Mouse (Mus musculus) liver, embryonic 16.5 days (tissue): ENCODE results near the gene Pou2af1. TPM values are rescaled to one million over a fixed set of nuclear protein-coding genes. Genes with fewer than 3 reads are reported as not detected.

Experiments used
- ATAC-seq: fragments of 200-750 bp; cut with Nextera tagmentation; 2 replicates; pipeline ENCODE4 v1.8.0; 2017; ENCODE audit warnings: low read depth, mild to moderate bottlenecking, moderate number of reproducible peaks, moderate library complexity
- H3K27ac ChIP-seq: fragments of 300-500 bp; sonication (generic); 2 replicates; pipeline ENCODE4 v1.5.1; 2014; ENCODE audit warnings: mild to moderate bottlenecking, low read length
- H3K27me3 ChIP-seq: fragments of 300-500 bp; sonication (generic); 2 replicates; pipeline ENCODE4 v1.6.1; 2014; ENCODE audit warnings: low read depth, low read length, mixed read lengths; ENCODE audit not compliant: control insufficient read depth, insufficient read depth
- H3K36me3 ChIP-seq: fragments of 300-500 bp; sonication (generic); 2 replicates; pipeline ENCODE4 v1.6.1; 2014; ENCODE audit warnings: mild to moderate bottlenecking; ENCODE audit not compliant: control insufficient read depth, insufficient read depth
- H3K4me1 ChIP-seq: fragments of 300-500 bp; sonication (generic); 2 replicates; pipeline ENCODE4 v1.6.1; 2014; ENCODE audit warnings: low read depth, low read length, mixed read lengths; ENCODE audit not compliant: control insufficient read depth
- H3K4me2 ChIP-seq: fragments of 300-500 bp; sonication (generic); 2 replicates; pipeline ENCODE4 v1.6.1; 2014; ENCODE audit warnings: low read depth, low read length, mixed read lengths
- H3K4me3 ChIP-seq: fragments of 300-500 bp; sonication (generic); 2 replicates; pipeline ENCODE4 v1.5.1; 2014; ENCODE audit warnings: low read depth, mild to moderate bottlenecking, low read length
- H3K9ac ChIP-seq: fragments of 300-500 bp; sonication (generic); 2 replicates; pipeline ENCODE4 v1.6.1; 2014; ENCODE audit warnings: low read depth, low read length
- H3K9me3 ChIP-seq: fragments of 300-500 bp; sonication (generic); replicated peaks from 2 replicates; pipeline ENCODE4 v1.6.1; 2016; ENCODE audit warnings: low read length; ENCODE audit not compliant: control insufficient read depth
- WGBS: fragments of 180-500 bp; shearing (Covaris S2); extraction: QIAGEN DNeasy Blood & Tissue Kit; methylation state at CpG from one replicate; pipeline ENCODE4 v1.1.7; 2014; ENCODE audit not compliant: insufficient replicate concordance; 5-methylcytosine and 5-hydroxymethylcytosine counted together
- polyA plus RNA-seq: library from polyadenylated mRNA; unstranded; fragments of >200 nt; fragmentation: Nextera tagmentation; extraction: Ambion mirVana; gene quantifications from 2 replicates; pipeline ENCODE4 v1.2.1, GENCODE M21; 2015

Pou2af1 gene
- 2.5 and 2.7 TPM in 2 replicates for polyA plus RNA-seq

- no peak within 1 kb of the TSS for H3K9ac ChIP-seq
- H3K27ac ChIP-seq = peak within 1 kb of the TSS; percentile 50; the same call in 1 of the 2 replicates
- no peaks in the 10 kb centered on the region for H3K9me3 ChIP-seq
- 68% methylated on average over 20 of the region's 20 CpGs for WGBS
- H3K36me3 ChIP-seq = no peaks in the 10 kb centered on the region
- no peaks in the 10 kb centered on the region for H3K27me3 ChIP-seq
- no peaks in the 10 kb centered on the region for H3K4me1 ChIP-seq
- no peak for ATAC-seq
- H3K4me3 ChIP-seq = no peak within 1 kb of the TSS
- no peak within 1 kb of the TSS for H3K4me2 ChIP-seq
Measured at GRCm38 (mm10) chr9:51213023-51213728, at the start of gene Pou2af1. Pou2af1 (plus strand) TSS chr9:51213708.

GRCm38 (mm10) chr9:51163989-51164388, 49.5 kb upstream of the Pou2af1 start:
- H3K27me3 ChIP-seq = 0 out of 2 replicates have a peak, but pooled peaks cover 2% of the 10 kb centered on the region
- H3K9me3 ChIP-seq = no peaks in the 10 kb centered on the region
- no peaks in the 10 kb centered on the region for H3K36me3 ChIP-seq
- no peak overlapping the region for H3K9ac ChIP-seq
- WGBS = 69% methylated on average over 5 of the region's 5 CpGs
- ATAC-seq = no peak
- no peaks in the 10 kb centered on the region for H3K4me1 ChIP-seq
- no peak overlapping the region for H3K27ac ChIP-seq
- H3K4me3 ChIP-seq = no peak overlapping the region
- H3K4me2 ChIP-seq = no peak overlapping the region

DNA sequence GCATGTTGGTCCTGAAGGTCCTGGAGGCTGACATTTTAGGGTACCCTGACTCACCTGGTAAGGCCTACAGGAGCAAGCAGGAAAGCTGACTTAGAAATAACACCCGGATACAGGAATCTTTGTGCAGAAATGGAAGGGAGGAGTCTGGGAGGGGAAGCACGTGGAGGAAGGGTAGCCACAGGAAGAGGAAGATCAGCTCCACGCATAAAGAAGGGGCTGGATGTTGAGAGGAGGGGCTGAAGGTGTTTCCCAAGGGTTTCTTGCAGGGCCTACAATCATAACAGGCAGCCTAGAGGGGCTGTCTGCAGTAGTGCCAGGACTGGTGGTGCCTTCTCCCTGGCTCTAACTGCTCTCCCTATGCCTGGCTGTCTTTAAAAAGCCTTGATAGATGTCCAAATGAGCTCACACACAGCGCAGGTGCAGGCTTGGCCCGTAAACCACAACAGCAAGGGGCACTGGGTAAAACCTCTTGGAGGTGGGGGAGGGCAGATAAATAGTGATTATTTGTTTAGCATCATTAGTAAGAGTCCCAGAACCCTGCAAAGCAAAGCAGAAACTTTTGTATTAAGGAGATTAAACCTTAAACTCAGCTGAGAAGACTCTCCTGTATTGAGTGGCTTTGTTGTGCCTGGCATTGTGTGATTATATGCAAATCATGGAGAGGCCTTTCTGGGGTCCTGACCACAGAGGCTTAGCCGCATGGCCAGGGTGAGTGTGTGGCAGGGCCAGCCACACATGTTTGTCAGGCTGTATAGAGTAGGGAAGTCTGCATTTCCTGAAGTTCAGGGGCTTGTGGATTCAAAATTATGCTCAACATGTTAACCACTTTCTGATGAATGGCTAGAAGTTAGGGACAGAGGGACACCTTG, 48.0 kb upstream of the Pou2af1 start, which contains the start of gene Gm32742:
TSS of gene Gm32742 (minus strand) at position 206 of the 869 bp plus-strand sequence.
- Histone ChIP-seq H3K4me1 (no peaks in the 10 kb centered on the region), H3K4me3 (no peak within 1 kb of the TSS), H3K4me2 (no peak within 1 kb of the TSS), H3K27me3 (no peaks in the 10 kb centered on the region), H3K36me3 (no peaks in the 10 kb centered on the region), H3K27ac (no peak within 1 kb of the TSS), H3K9me3 (no peaks in the 10 kb centered on the region), H3K9ac (no peak within 1 kb of the TSS)
- WGBS = 16% methylated on average over 6 of the region's 6 CpGs
- no peak for ATAC-seq

GRCm38 (mm10) chr9:51167954-51168353, 45.6 kb upstream of the Pou2af1 start:
- H3K4me3 ChIP-seq = no peak overlapping the region
- no peak overlapping the region for H3K4me2 ChIP-seq
- no peak overlapping the region for H3K27ac ChIP-seq
- 44% methylated on average over 11 of the region's 11 CpGs for WGBS
- no peak overlapping the region for H3K9ac ChIP-seq
- no peaks in the 10 kb centered on the region for H3K9me3 ChIP-seq
- no peak for ATAC-seq
- H3K4me1 ChIP-seq = no peaks in the 10 kb centered on the region
- H3K27me3 ChIP-seq = no peaks in the 10 kb centered on the region
- H3K36me3 ChIP-seq = no peaks in the 10 kb centered on the region

- H3K27ac ChIP-seq = no peak overlapping the region
- H3K9me3 ChIP-seq = no peaks in the 10 kb centered on the region
- H3K4me3 ChIP-seq = no peak overlapping the region
- H3K9ac ChIP-seq = no peak overlapping the region
- H3K36me3 ChIP-seq = no peaks in the 10 kb centered on the region
- no peak for ATAC-seq
- 55% methylated on average over 5 of the region's 5 CpGs for WGBS
- H3K4me2 ChIP-seq = no peak overlapping the region
- H3K27me3 ChIP-seq = no peaks in the 10 kb centered on the region
- no peaks in the 10 kb centered on the region for H3K4me1 ChIP-seq
Measured at GRCm38 (mm10) chr9:51168698-51169097, 44.8 kb upstream of the Pou2af1 start.

GRCm38 (mm10) chr9:51169133-51169532, 44.4 kb upstream of the Pou2af1 start:
- no peak overlapping the region for H3K4me2 ChIP-seq
- no peaks in the 10 kb centered on the region for H3K9me3 ChIP-seq
- H3K9ac ChIP-seq = no peak overlapping the region
- H3K27me3 ChIP-seq = no peaks in the 10 kb centered on the region
- WGBS = 48% methylated on average over 7 of the region's 7 CpGs
- H3K4me3 ChIP-seq = no peak overlapping the region
- no peak for ATAC-seq
- H3K36me3 ChIP-seq = no peaks in the 10 kb centered on the region
- no peak overlapping the region for H3K27ac ChIP-seq
- H3K4me1 ChIP-seq = no peaks in the 10 kb centered on the region

- no peaks in the 10 kb centered on the region for H3K27me3 ChIP-seq
- H3K4me1 ChIP-seq = no peaks in the 10 kb centered on the region
- no peaks in the 10 kb centered on the region for H3K36me3 ChIP-seq
- no peak overlapping the region for H3K9ac ChIP-seq
- no peak overlapping the region for H3K4me3 ChIP-seq
- no peak overlapping the region for H3K4me2 ChIP-seq
- no peak overlapping the region for H3K27ac ChIP-seq
- no peaks in the 10 kb centered on the region for H3K9me3 ChIP-seq
- WGBS = 56% methylated on average over 6 of the region's 6 CpGs
- no peak for ATAC-seq
Measured at GRCm38 (mm10) chr9:51170298-51170697, 43.2 kb upstream of the Pou2af1 start.

- no peak overlapping the region for H3K27ac ChIP-seq
- H3K4me3 ChIP-seq = no peak overlapping the region
- 34% methylated on average over 8 of the region's 8 CpGs for WGBS
- ATAC-seq = no peak
- no peak overlapping the region for H3K9ac ChIP-seq
- H3K4me1 ChIP-seq = no peaks in the 10 kb centered on the region
- no peaks in the 10 kb centered on the region for H3K9me3 ChIP-seq
- H3K4me2 ChIP-seq = no peak overlapping the region
- no peaks in the 10 kb centered on the region for H3K36me3 ChIP-seq
- H3K27me3 ChIP-seq = no peaks in the 10 kb centered on the region
Measured at GRCm38 (mm10) chr9:51174890-51175464, 38.5 kb upstream of the Pou2af1 start.
